Mouse (Mus musculus): ENCODE measurements around the gene Kcna7.
A peak's percentile ranks its signal among the peaks of the same experiment; 100 is the strongest.
"Not testable (repeated sequence)": the region's sequence is repeated elsewhere in the genome, so short reads cannot be mapped to it uniquely, and the experiment has no call there.

Kcna7 gene

DNA sequence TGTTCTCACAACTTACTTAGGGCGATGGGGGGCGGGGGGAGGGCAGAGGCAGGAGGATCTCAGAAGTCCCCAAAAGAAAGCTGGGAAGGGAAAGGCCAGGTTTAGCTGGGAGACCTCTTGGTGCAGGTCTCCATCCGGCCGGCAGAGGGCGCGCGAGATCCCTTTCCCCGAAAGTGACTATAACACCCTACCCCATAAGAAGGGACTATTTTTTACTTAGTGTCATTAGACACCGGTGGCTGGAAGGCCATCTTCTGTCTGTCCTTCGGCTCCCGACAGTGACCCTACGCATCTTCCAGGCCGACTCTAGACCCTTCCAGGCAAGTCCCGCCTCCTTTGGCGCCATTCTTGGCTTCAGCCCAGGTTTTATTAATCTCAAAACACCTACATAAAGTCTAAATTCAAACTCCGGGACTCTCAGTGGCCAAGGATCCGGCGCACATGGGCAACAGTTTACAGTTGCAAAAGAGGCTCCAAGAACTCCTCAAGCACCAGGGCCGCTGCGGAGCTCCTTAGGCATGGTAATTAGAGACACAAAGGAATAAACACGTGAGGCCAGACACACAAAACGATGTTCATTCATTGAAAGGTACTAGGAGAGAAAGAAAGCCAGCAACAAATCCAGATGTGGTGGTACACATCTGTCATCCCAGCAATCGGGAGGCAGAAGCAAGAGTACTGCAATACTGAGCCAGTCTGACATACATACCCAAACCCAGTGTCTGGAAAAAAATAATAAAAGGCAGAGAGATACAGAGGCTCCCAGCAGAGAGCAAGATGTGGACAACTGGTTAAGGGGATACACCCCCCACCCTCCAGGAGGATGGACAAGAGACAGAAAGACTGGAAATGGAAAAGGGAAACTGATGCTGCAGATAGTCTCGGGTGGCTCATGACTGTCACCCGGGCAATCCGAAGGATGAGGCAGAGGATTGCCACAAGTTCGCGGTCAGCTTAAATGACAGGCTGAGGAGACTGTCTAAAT is at the start of gene Kcna7:
Gene Kcna7 (plus strand): TSS at position 563 of the 985 bp plus-strand sequence.
- DNase-seq (ENCODE audit: low spot score) = peak; percentile 89

DNA sequence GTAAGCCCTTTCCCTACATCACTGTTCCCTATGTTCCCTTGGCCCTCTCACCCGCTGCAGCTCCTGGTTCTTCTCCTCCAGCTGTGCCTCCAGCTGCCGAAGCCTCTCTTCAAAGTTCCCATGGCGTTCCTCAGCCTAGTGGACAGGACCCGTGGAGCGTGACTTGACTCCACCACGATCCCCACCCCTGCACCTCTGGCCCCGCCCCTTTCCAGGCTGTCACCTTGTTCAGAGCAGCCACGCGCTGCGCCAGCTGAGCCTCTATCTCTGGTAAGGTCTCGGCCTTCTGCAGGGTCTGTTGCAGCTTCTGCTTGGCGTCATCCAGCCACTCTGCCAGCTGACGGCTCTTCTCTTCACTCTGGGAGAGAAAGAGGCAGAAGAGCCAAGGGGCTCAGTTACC is 49.4 kb upstream of the Kcna7 start:
- peak; percentile 56 for DNase-seq (ENCODE audit: low spot score)

DNA sequence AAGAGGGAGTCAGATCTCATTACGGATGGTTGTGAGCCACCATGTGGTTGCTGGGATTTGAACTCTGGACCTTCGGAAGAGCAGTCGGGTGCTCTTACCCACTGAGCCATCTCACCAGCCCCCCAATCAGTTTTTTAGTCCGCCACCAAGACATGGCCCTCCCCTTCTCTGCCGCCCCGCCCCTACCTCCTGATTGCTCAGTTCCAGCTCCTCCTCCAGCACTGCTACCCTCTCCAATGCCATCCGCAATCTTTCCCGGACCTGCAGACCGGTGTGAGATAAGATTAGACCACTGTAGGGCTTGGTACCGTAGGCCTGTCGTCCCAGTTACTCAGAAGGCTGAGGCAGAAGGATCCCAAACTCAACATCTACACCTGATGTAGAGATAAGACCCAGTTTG is 46.4 kb upstream of the Kcna7 start:
- DNase-seq (ENCODE audit: low spot score) = not testable (repeated sequence)

DNA sequence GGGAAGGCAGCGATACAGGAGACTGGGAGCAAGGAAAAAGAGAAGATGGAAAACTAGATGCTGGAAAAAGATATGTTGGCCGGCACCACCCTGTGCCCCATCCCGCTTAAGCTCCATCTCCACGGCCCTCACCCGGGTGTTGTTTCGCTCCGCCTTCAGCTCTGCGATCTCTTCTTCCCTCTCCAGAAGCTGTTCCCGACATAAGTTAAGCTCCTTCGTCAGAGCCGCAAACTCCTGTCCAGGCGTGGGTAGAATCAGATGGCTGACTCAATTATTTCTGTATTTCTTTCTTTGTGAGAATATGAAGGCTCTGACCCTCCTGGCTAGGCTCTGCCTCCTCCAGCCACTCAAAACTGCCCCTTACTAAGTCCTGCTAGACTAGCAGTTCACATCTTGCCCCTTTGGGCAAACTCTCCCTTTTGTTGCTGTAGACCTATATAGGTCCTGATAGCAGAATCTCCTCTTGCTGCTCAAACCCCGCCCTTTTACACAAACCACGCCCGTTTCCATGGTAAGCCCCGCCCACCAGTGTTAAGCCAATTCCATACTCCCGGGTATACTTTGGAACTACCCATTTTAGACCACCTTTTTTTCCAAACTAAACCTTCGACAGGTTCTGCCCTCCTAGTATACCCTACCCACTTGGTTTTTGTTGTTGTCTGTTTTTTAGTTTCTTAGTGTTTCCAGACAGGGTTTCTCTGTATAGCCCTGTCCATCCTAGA is 44.9 kb upstream of the Kcna7 start:
- peak; percentile 68 for DNase-seq (ENCODE audit: low spot score)

DNA sequence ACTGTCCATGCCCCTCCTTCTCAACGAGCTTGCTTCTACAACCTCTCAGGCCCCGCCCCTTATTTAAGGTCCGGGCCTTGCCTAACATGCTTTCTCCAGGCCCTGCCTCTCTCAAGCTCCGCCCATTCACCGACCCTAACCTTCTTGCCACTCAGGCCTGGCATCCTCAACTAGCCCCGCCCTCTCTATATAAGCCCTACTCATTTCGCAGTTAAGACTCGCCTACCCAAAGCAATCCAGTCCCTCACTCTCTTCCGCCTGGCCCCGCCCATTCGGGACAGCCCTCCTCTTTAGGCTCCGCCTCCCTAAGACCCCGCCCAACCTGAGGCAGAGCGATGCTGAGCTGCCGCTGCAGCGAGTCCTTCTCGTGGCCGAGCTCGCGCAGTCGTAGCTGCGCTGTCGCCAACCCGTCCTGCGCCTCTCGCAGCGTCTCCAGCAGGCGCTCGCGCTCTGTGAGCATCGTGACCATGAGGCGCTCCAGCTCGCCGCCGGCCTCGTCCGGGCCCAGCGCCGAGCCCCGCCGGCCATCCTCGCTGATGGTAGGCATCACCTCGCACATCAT is 44.1 kb upstream of the Kcna7 start:
- DNase-seq (ENCODE audit: low spot score) = peak; percentile 85

DNA sequence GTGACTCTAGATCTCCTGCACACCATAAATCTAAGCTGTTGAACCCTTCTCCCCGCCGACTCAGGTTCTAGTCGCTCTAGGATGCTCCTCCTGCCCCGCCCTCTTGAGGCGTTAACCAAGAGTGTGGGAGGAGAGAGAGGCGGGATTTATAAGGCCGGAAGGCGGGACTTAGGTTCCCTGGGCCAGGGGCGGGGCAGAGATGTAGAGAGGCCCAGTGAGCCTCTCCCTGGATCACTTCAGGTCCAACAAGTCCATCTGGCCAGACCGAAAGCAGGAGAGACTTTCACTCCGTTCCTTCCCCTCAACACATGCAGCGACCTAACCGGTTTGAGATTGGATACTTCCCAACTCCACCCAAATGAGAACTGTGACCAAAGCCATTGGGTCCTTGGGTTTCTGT is 42.7 kb upstream of the Kcna7 start:
- peak; percentile 60 for DNase-seq (ENCODE audit: low spot score)

DNA sequence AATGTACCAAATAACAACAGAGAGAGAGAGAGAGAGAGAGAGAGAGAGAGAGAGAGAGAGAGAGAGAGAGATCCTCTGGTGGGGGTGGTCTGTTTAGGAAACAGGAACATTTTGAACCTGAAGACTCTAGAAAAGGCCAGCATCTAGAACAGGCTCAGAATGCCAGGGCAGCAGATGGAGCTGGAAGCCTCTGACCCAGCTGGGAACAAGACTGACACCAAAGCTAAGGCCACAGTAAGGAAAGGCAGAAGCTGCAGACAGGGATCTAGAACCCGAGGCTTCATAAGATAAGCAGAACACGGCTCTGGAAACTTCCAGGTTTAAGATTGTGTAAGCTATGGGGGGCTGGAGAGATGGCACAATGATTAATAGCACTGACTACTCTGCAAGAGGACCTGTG is 41.5 kb upstream of the Kcna7 start:
- no peak for DNase-seq (ENCODE audit: low spot score)

DNA sequence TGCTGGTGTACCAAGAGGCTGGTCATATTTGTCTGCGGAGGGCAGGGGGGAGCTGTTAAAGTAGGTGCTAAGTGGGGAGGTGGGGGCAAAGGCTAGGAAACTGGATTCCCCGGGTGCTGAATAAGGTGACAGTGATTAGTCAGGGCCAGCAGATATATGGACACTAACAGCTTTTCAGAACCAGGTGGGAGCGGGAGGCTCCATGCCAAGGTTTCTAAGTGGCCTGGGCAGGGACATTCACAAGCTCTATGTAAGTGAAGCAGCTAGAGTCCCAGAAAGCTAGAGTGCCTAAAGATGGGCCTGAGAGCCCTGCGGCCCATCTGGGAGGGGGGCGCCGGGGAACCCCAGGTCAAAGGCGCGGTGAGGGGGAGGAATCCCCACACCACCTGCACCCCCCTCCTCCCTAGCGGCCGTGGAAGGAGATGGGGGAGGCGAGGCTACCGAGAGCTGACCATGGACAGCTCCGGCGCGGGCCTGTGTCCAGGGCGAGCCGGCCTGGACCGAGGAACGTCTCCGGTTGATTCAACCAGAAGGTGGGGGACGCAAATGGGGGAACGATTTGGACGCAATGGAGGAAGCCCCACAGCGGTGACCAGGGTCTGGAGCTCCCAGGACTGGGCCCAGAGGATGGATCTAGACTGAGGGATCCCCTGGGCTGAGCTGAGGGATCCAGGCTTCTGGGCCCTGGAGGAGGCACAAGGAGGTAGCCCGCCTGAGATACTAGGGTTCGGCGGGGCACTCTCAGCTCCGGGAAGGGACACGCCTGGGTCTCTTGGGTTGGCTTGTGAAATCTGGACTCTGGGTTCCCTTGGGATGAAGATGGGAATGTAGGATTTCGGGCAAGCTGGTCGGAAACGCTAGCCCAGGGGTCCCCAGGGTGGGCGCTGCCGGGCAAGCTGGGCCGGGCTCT is 39.5 kb upstream of the Kcna7 start:
- DNase-seq (ENCODE audit: low spot score) = peak; percentile 86

DNA sequence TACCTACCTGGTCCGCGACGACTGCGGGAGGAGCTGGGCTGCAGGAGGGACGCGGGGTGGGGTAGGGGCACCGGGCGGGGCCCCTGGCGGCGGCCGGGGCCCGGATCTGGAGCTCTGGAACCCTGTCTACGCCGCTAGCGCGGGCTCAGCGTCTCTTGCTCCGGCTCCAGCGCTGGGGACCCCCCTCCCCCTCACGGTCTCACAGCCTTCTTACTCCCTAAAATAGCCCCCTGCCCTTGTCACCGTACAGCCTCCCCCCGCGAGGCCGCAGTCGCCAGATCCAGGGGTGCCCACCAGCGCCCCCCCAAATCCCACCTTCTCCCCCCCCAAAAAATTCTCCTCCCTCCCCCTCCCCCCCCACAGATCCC is 38.8 kb upstream of the Kcna7 start, which contains the start of gene Ppfia3:
Gene Ppfia3 (minus strand): TSS at position 368 of the 368 bp plus-strand sequence.
- DNase-seq (ENCODE audit: low spot score) = no peak

DNA sequence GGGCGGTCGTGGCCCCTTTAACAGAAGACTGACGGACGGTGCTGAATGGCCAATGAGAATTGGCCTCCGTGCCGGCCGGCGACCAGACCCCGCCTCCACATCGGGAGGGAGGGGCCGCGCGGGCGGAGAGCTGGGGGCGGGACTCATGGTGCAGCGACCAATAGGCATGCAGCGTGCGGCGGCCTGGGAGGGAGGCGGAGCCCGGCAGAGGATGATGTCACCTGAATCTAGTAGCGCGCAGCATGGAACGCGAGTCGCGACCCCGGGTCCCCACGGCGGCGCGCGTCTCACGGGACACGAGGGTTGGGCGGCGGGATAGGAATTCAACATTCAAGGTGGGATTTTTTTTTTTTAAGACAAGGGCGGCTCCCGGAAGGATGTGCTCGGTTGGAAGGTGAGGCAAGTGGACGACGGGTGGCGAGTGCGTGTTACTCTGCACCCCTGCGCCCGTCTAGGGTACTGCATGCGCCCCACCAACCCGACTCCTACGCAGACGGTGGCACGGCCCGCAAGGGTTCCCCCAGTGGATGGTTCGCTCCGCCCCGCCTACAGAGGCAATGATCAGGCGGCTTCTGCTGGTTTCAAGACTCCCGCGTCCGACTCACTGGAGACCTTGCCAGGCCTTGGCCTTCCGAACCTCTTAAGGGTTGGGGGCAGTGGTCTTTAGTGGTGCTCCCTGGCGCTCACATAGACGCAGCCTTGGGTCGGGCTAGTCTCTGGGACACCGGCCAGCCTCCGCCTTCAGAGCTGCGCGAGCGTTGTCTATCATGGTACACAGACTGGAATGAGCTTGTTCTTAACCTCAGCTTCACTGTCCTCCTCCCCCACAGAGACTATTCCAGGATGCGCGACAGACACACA is 38.2 kb upstream of the Kcna7 start:
- DNase-seq (ENCODE audit: low spot score) = peak; percentile 99

DNA sequence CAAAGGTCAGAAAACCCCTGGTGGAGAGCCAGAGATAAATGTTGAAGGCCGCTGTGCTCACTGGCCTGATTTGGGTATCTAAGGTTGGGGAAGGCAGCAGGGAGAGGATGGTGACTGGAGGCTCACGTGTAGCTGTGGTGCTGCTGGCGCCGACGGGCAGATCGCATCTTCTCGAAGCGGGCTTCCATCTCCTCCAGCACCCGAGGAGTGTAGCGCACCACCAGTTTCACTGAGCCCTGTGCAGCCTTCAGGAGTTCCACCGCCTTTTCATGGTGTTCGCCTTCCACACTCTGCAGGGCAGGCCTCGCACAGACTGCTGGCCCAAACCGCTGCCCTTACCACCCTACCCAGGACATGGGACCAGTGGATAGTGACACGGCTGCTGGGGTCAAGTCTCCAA is 37.3 kb upstream of the Kcna7 start:
- DNase-seq (ENCODE audit: low spot score) = no peak

DNA sequence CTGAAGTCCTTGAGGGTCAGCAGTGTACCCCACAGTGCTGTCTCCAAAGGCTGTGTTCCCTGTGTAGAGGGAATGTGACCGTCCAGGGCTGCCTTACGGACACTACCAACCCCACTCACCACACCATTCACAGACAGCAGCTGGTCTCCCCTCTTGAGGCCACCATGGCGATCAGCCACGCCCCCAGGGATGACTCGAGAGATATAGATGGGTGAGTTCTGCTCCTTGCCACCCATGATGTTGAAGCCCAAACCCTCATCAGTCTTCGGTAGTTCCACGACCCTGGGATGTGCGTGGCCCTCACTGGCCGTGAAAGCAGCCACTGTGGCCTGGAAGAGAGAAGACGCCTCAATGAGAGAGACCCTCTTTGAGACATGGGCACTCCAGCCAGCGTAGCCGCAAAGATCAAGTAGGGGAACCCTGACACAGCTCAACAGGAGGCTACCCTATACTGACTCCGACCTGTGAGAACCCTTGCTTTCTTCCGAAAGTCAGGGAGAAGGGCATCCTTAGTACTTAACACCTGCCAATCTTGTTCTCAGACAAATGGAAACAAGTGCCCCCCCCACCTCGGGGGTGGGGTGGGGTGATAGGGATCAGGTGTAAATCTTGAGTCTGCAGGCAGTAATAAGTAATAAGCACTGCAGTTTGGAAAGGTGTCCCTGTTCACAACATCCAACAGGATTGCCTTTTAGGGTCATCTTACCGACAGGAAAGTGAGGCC is 36.3 kb upstream of the Kcna7 start:
- DNase-seq (ENCODE audit: low spot score) = peak; percentile 52

DNA sequence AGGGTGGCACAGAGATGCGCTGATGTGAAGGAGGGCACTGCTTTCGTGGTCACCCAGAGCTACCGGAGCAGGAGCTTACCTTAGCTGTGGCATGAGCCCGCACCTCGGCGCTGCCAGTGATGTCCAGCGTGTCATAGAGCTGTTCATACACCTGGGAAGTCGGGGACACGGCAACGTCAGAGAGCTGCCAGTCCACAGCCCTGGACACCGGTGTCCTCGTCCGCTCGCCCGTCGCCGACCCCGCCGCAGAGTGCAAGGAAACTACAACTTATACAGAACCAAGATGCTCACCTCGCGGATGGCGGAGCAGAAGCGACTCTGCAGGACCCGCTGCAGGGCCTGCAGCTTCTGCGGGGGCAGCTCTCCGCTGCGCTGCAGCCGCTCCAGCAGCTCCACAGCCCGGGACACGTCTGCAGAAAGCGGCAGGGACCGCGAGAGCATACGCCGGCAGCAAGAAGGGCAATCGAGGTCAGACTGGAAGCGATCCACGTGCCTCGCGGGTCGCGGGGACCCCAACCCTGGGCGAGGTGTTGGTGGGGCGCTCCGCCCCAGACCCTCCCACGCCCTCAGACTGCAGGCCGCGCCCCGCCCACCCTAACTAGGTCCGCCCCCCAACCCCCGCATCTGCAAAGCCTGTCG is 35.5 kb upstream of the Kcna7 start:
- peak; percentile 37 for DNase-seq (ENCODE audit: low spot score)

DNA sequence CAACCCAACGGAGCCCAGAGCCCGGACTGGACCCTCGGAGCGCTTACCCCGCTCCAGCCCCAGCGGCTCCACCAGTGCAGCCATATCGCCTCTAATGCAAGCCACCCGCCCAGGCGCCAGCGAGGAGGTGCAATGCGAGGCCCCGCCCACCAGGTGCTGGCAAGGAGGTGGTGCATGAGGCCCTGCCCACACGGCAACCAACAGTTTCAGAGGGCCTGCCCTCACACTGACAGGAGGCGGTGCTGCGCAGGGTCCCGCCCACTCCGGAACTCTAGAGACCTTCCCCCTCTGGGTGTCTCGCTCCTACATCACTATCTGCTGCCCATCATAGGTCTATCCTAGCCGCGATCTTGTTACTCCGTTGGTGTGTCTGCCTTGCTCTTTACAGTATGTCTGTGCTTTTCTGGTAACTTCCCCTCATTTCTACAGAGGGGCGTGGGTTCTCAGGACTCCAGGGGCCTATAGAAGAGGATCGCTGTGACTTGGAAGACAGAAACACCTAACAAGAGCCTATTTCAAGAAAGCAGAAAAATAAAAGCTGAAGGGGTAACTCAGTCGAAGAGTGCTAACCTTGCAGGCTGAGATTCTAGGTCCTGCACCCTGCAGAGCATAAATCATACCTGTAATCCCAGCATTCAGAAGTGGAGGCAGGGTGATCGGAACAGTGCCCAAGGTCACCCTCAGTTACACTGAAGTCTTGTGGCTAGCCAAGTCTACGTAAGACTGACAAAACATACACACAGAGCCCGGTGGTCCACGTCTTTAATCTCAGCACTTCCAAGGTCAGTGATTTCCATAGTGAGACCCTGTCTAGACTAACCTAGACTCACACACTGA is 34.8 kb upstream of the Kcna7 start, which contains the start of gene Lin7b:
Gene Lin7b (minus strand): TSS at position 109 of the 837 bp plus-strand sequence.
- DNase-seq (ENCODE audit: low spot score) = peak; percentile 95

DNA sequence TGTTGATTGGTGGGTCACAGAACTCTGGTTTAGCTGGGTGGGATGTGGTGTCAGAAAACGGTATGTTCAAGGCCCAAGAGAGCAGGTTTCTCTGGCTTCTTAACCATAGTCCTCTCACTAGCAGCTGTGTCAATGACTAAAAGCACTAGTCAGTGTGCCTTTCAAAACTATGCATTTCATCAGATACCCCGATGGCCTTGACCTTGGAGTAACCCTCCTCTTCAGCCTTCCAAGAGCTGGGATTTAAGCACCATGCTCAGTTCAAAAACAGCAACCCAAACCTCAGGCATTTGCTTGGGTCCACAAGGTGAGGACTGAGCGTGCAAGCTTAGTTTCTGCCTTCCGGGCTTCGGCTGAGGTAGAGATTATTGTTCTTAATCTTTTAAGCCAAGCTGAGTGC is 33.1 kb upstream of the Kcna7 start:
- no peak for DNase-seq (ENCODE audit: low spot score)

DNA sequence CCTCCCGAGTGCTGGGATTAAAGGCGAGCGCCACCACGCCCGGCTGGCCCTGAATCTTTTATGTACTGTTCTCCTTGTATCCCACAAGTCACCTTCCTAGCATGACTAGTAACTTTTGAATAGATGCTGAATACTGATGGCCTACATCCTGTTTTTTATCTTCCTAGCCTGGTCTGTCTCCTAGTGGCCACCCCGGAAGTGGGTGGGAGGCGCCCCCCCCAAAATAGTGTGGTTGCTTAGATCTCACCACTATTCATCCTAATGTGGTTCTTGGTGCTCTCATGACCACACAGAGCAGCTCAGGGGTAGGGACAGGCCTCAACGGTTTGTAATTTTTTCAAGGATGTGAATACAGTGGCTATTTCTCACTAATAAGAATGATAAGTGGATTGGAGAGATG is 30.8 kb upstream of the Kcna7 start:
- no peak for DNase-seq (ENCODE audit: low spot score)

DNA sequence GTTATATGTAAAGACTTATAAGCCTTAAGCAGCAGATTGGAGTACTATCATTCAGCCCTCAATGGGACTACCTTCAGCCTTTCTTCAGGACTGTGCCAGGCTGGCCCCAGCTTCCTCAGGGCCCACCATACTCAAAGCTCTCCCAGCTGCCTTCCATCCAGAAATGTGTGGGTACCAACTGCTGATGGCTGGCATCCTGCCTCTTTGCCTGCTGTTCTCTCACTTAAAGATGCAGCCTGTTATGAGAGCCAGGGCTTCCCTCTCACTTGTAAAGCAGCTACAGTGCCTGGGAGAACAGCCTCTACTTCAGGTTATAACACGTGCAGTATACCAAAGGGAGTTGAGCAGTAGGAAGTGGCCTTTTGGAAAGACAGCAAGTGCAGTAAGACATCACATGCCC is 29.4 kb upstream of the Kcna7 start:
- no peak for DNase-seq (ENCODE audit: low spot score)

DNA sequence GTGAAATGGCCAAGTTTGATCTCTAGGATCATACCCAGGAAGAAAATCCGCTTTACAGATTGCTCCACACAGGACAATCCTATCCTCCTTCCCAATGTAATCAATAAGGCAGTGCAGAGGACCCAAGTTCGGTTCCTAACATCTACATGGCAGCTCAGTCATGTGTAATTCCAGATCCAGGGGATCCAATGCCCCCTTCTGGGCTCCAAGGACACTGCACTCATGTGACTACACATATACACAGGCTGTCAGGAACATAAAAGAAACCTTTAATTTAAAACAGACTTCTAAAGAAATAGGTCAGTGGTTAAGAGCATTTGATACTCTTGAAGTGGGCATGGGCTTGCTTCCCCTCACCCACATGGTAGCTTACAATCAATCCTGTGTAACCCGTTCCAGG is 19.4 kb upstream of the Kcna7 start:
- DNase-seq (ENCODE audit: low spot score) = no peak

DNA sequence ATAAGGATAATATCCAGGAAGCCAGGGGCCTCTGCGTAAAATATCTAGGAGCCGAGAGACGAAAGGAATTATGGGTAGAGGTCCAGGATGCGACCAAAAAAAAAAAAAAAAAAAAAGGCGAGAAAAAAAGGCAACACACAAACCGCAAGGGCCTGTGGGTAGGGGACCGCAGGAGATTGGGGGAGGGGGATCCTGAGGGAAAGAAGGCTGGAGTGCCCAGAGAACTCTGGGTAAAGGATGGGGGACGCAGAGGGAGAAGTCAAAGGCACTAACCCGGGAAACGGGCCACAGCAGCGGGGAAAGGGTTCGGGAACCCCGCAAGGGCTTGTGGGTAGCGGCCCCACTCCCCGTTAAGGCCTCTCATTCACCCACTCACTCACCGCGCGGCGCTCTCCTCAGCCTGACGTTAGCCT is 10.3 kb upstream of the Kcna7 start:
- no peak for DNase-seq (ENCODE audit: low spot score)
